27 mouse cellular contexts compared by ENCODE assay signal in the genomic region with DNA sequence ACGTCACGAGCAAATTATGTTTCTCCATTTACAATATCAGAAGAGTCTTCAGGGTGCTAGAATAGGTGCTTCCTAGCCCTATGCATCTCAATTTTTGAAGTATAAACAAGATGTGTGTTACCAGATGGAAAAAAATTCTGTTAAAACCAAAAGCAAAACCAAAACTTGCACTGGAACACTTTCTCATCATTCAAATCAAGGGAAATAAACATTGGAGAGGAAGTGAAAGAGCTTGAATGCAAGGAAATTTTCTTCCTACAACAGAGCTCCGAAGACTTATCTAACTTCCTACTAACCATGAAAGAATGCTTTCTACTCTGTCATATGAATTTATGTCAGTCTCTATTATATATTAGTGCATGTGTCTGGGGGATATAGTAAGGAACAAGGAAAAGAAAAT. TPM values are rescaled to one million over a fixed set of nuclear protein-coding genes. Genes with fewer than 3 reads are reported as not detected.
DNase-seq lines count a peak whose midpoint lies in the region; ATAC-seq and TF ChIP-seq lines count a peak whose summit lies in the region.
"Had no signal": no experiment of that assay in that cellular context is flagged by ENCODE, and none has a peak within 500 bp of the region (broad histone marks: within the 10 kb centered on the region; RNA-seq: fewer than 3 reads in every experiment).

No protein-coding gene starts in this region.

- DNase-seq in gastrocnemius, adult 2 months, result no peak
- no peak for DNase-seq in gastrocnemius, postnatal 4 days (ENCODE audit: low spot score in 2 of 2)
- no peak for DNase-seq in lung, adult 2 months
- no peak for DNase-seq in lung, adult 18-20 months
- peak; percentile 13 for DNase-seq in A20 (ENCODE audit: low read depth, low spot score)
- no peak for DNase-seq in urinary bladder, postnatal 36 days (ENCODE audit: low spot score in 2 of 2)
- DNase-seq in embryonic facial prominence, embryonic 10.5 days (ENCODE audit: low spot score), result no peak
- DNase-seq: adrenal gland, postnatal 25 days; cerebellum, adult 2 months; cerebellum, postnatal 14 days; gastrocnemius, postnatal 25 days; heart, postnatal 10 days; kidney, adult 9 months; kidney, postnatal 36 days; right cerebral cortex, adult 18-20 months; thymus, postnatal 14 days had no signal

- intact Hi-C loops in gastrocnemius, adult 2 months (cut with DNase I), result no loop called here

- no peaks in the 10 kb centered on the region for H3K9me3 ChIP-seq in embryonic facial prominence, embryonic 10.5 days
- H3K9me3 ChIP-seq: heart, embryonic 13.5 days; limb, embryonic 12.5 days; neural tube, embryonic 12.5 days had no signal

- no peak for TF ChIP-seq CTCF in gastrocnemius, adult 2 months (IDR thresholded peaks at IDR 0.05)
- TF ChIP-seq CTCF in lung, adult 2 months (IDR thresholded peaks at IDR 0.05; ENCODE audit: insufficient read depth, low read length), result no peak

- no peaks in the 10 kb centered on the region for H3K27me3 ChIP-seq in embryonic facial prominence, embryonic 10.5 days (replicated peaks; ENCODE audit: low read depth, poor library complexity, severe bottlenecking)
- H3K27me3 ChIP-seq: heart, embryonic 13.5 days; limb, embryonic 12.5 days; neural tube, embryonic 12.5 days; Patski had no signal

- peaks cover 6% of the 10 kb centered on the region for H3K4me1 ChIP-seq in lung, adult 2 months (ENCODE audit: control insufficient read depth, insufficient read depth, low read length)
- peaks cover 7% of the 10 kb centered on the region; the same call in 1 of the 2 replicates for H3K4me1 ChIP-seq in embryonic facial prominence, embryonic 10.5 days
- H3K4me1 ChIP-seq: neural tube, embryonic 12.5 days had no signal

- peak; percentile 53 to 64 for ATAC-seq in hematopoietic stem cell, adult 5-6 weeks (replicated peaks in 1 of 2; ENCODE audit: insufficient read depth in 1 of 2, low FRiP score in 2 of 2, low TSS enrichment in 1 of 2, low read depth in 1 of 2, poor library complexity in 2 of 2, severe bottlenecking in 2 of 2)
- ATAC-seq: forebrain, embryonic 14.5 days; intestine, embryonic 16.5 days; midbrain, embryonic 16.5 days; Patski had no signal

- TF ChIP-seq POLR2A in lung, adult 2 months (IDR thresholded peaks at IDR 0.05; ENCODE audit: borderline replicate concordance, extremely low read depth, low read depth, low read length), result no peak

- 47% methylated on average over 3 of the region's 3 CpGs for WGBS in lung, adult 2 months
- WGBS in embryonic facial prominence, embryonic 10.5 days, result 89% methylated on average over 3 of the region's 3 CpGs

- peak overlapping the region; percentile 56; the same call in 1 of the 2 replicates for H3K27ac ChIP-seq in gastrocnemius, adult 2 months
- H3K27ac ChIP-seq in embryonic facial prominence, embryonic 10.5 days (replicated peaks), result no peak overlapping the region
- H3K27ac ChIP-seq: heart, embryonic 13.5 days; layer of hippocampus, adult 2 months; left cerebral cortex, adult 2 months; limb, embryonic 12.5 days; neural tube, embryonic 12.5 days had no signal

- H3K4me3 ChIP-seq in gastrocnemius, adult 2 months, result peak overlapping the region; percentile 15; the same call in 1 of the 2 replicates
- H3K4me3 ChIP-seq in lung, adult 2 months (replicated peaks; ENCODE audit: extremely low read depth, low read depth, low read length), result peak overlapping the region; percentile 5
- H3K4me3 ChIP-seq in embryonic facial prominence, embryonic 10.5 days, result no peak overlapping the region
- H3K4me3 ChIP-seq: heart, embryonic 13.5 days; layer of hippocampus, adult 2 months; left cerebral cortex, adult 2 months; limb, embryonic 12.5 days; neural tube, embryonic 12.5 days had no signal

- no peaks in the 10 kb centered on the region for H3K36me3 ChIP-seq in embryonic facial prominence, embryonic 10.5 days (replicated peaks)
- H3K36me3 ChIP-seq: heart, embryonic 13.5 days; limb, embryonic 12.5 days; neural tube, embryonic 12.5 days had no signal

RNA-seq across cellular contexts. Expression of a gene that starts 35.0 kb away (rescaled TPM):
- 10 to 100 TPM in 1 of 2 experiments, 1 to 10 TPM in 1; 7.8 to 12.9 TPM for total RNA-seq in gastrocnemius, adult 2 months (2021)
- 10 to 100 TPM; 37.7 to 40.4 TPM for total RNA-seq in gastrocnemius, postnatal 4 days (2021)
- polyA plus RNA-seq in lung, adult 2 months (2012; rRNA removed), result 24.0 and 36.1 TPM in 2 replicates
- 0.81 and 0.84 TPM in 2 replicates for total RNA-seq in hematopoietic stem cell, adult 5-6 weeks (2017)
- 2.3 and 2.9 TPM in 2 replicates for polyA plus RNA-seq in embryonic facial prominence, embryonic 10.5 days (2016; fragmentation: Nextera tagmentation; extraction: Ambion mirVana)
- total RNA-seq: MEL had no signal

RNA-seq across cellular contexts. Expression of a gene that starts 35.0 kb away (rescaled TPM):
- 1 to 10 TPM; 2.6 to 3.3 TPM for total RNA-seq in gastrocnemius, adult 2 months (2021)
- 1 to 10 TPM; 7.2 to 7.5 TPM for total RNA-seq in gastrocnemius, postnatal 4 days (2021)
- polyA plus RNA-seq in lung, adult 2 months (2012; rRNA removed), result 21.5 and 30.5 TPM in 2 replicates
- 3.0 TPM in 1 of 2 replicates, not detected in the other for total RNA-seq in hematopoietic stem cell, adult 5-6 weeks (2017)
- 2.1 and 2.7 TPM in 2 replicates for polyA plus RNA-seq in embryonic facial prominence, embryonic 10.5 days (2016; fragmentation: Nextera tagmentation; extraction: Ambion mirVana)

RNA-seq across cellular contexts. Expression of a gene that starts 46.8 kb away (rescaled TPM):
- total RNA-seq in gastrocnemius, adult 2 months (2021), result 10 to 100 TPM; 10.5 to 10.7 TPM
- total RNA-seq in gastrocnemius, postnatal 4 days (2021), result 10 to 100 TPM; 17.4 to 21.9 TPM
- polyA plus RNA-seq in lung, adult 2 months (2012; rRNA removed), result 30.2 and 32.9 TPM in 2 replicates
- total RNA-seq in hematopoietic stem cell, adult 5-6 weeks (2017), result 5.7 and 7.1 TPM in 2 replicates
- polyA plus RNA-seq in embryonic facial prominence, embryonic 10.5 days (2016; fragmentation: Nextera tagmentation; extraction: Ambion mirVana), result 5.6 and 6.0 TPM in 2 replicates
